8 mouse cellular contexts compared by ENCODE assay signal in the genomic region with DNA sequence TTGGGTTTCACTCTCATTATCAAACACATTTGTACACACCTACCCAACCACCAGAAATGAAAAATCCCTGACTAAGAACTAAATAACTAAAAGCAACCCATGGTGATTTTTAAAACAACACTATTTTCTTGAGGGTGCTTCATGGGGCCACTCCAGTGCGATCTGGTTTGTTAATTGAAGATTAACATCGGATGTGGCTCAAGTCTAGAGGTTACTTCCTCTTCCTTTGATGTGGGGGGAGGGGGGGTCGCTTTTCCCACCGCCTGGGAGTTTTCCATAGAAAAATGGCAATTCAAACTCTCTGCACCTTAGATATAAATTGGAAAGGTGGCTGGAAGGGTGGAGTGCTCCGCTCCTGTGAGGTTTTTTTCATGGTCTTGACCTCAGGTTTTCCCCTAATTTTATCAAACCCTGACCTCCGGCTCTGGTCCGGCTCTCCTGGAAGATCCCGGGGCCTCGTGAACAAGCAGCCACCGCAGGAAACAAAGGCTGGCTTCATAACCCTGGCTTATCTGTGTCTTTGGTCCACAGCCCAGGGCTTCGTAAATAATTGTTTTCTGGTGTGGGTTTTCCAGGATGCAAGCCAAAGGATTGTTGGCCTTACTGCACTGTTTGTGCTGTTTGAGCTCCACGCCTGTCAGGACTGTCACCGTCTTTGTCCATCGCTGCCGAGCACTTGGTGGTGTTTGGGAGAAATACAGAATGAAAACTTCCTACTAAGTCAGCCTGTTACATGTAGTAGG. TPM values are rescaled to one million over a fixed set of nuclear protein-coding genes. Genes with fewer than 3 reads are reported as not detected.
DNase-seq lines count a peak whose midpoint lies in the region; ATAC-seq lines count a peak whose summit lies in the region.

No protein-coding gene starts in this region.

- H3K27me3 ChIP-seq in heart, embryonic 15.5 days = no peaks in the 10 kb centered on the region
- no peaks in the 10 kb centered on the region for H3K27me3 ChIP-seq in midbrain, embryonic 12.5 days

- peak overlapping the region; percentile 16; the same call in 1 of the 2 replicates for H3K4me2 ChIP-seq in heart, embryonic 15.5 days
- H3K4me2 ChIP-seq in midbrain, embryonic 12.5 days (replicated peaks) = peak overlapping the region; percentile 30

- intact Hi-C loops in left cerebral cortex, postnatal 4 days (cut with DNase I) = loop anchor here (5.0 kb wide), 1 partner anchor 114 kb away; no protein-coding TSS in a partner anchor
- intact Hi-C loops in left cerebral cortex, postnatal 36 days (cut with DNase I) = loop anchor here (5.0 kb wide), 1 partner anchor 74 kb away; a partner anchor contains a TSS

- H3K4me1 ChIP-seq in heart, embryonic 15.5 days (replicated peaks) = peaks cover 21% of the 10 kb centered on the region
- H3K4me1 ChIP-seq in midbrain, embryonic 12.5 days = peaks cover 43% of the 10 kb centered on the region

- 36% methylated on average over 15 of the region's 15 CpGs for WGBS in heart, embryonic 15.5 days
- 6% methylated on average over 15 of the region's 15 CpGs for WGBS in midbrain, embryonic 12.5 days

- H3K9ac ChIP-seq in heart, embryonic 15.5 days = no peak overlapping the region
- 0 out of 2 replicates have a peak overlapping the region, but pooled peaks have one; percentile 24 for H3K9ac ChIP-seq in midbrain, embryonic 12.5 days (replicated peaks)

- peak overlapping the region; percentile 46 for H3K27ac ChIP-seq in heart, embryonic 15.5 days
- H3K27ac ChIP-seq in midbrain, embryonic 12.5 days (replicated peaks) = peak overlapping the region; percentile 70

- H3K4me3 ChIP-seq in heart, embryonic 15.5 days = no peak overlapping the region
- H3K4me3 ChIP-seq in midbrain, embryonic 12.5 days = no peak overlapping the region

- no peaks in the 10 kb centered on the region for H3K9me3 ChIP-seq in heart, embryonic 15.5 days (replicated peaks)
- H3K9me3 ChIP-seq in midbrain, embryonic 12.5 days = no peaks in the 10 kb centered on the region

- H3K36me3 ChIP-seq in heart, embryonic 15.5 days = no peaks in the 10 kb centered on the region
- no peaks in the 10 kb centered on the region for H3K36me3 ChIP-seq in midbrain, embryonic 12.5 days

- peak; percentile 48; the same call in 1 of the 2 replicates for ATAC-seq in heart, embryonic 15.5 days (replicated peaks; ENCODE audit: insufficient number of reproducible peaks, insufficient read depth, low FRiP score, low read depth)
- ATAC-seq in midbrain, embryonic 12.5 days (ENCODE audit: low FRiP score, low read depth) = no peak

- peak; percentile 45 for DNase-seq in left cerebral cortex, postnatal 4 days
- no peak for DNase-seq in left cerebral cortex, postnatal 36 days (ENCODE audit: low spot score in 2 of 2)
- peak; percentile 52 to 66 for DNase-seq in cerebellum, postnatal 14 days
- peak; percentile 83 for DNase-seq in kidney, postnatal 14 days
- DNase-seq in thymus, postnatal 10 days (ENCODE audit: low spot score in 2 of 2) = no peak
- no peak for DNase-seq in right cerebral cortex, postnatal 4 days

RNA-seq across cellular contexts. Expression of a gene that starts 44.2 kb away (rescaled TPM):
- total RNA-seq in left cerebral cortex, postnatal 4 days (2021) = 10 to 100 TPM; 26.1 to 26.2 TPM
- total RNA-seq in left cerebral cortex, postnatal 36 days (2021) = 10 to 100 TPM; 14.3 to 17.2 TPM
- 2.1 and 2.6 TPM in 2 replicates for polyA plus RNA-seq in heart, embryonic 15.5 days (2015; fragmentation: Nextera tagmentation; extraction: Ambion mirVana)
- 11.4 and 13.7 TPM in 2 replicates for polyA plus RNA-seq in midbrain, embryonic 12.5 days (2016; fragmentation: Nextera tagmentation; extraction: Ambion mirVana)

Comparison
In these comparisons a context has a peak if more than half of its experiments do, and no peak if none do; other contexts are left out.
1. DNase-seq: peak in left cerebral cortex, postnatal 4 days (single experiment), cerebellum, postnatal 14 days (2 of 2) and kidney, postnatal 14 days (single experiment); none in left cerebral cortex, postnatal 36 days (0 of 2), thymus, postnatal 10 days (0 of 2) and right cerebral cortex, postnatal 4 days (single experiment).